Mouse (Mus musculus) layer of hippocampus, postnatal 25 days (tissue): ENCODE data around the gene Nat10. TPM values are rescaled to one million over a fixed set of nuclear protein-coding genes. Genes with fewer than 3 reads are reported as not detected.

Experiments
- total RNA-seq, 2 experiments: library from RNA; stranded (reverse); gene quantifications; 2 replicates each; pipeline ENCODE4 v1.2.3; 2021

Nat10 gene
- total RNA-seq, 2 experiments from 2014 or later = 29.0 to 34.7 TPM

Other genes starting within 250 kb of the Nat10 start
- gene Abtb2, start 195.0 kb downstream of the Nat10 start, total RNA-seq = 10 to 100 TPM; 11.9 to 13.2 TPM
- 100 to 1,000 TPM; 340 to 369 TPM for gene Caprin1, start 36.4 kb upstream of the Nat10 start, total RNA-seq
- gene Lmo2, start 196.7 kb upstream of the Nat10 start, total RNA-seq = 10 to 100 TPM; 19.2 to 21.5 TPM